Mouse (Mus musculus) liver, embryonic 15.5 days (tissue): ENCODE data around the gene Myh15. TPM values are rescaled to one million over a fixed set of nuclear protein-coding genes. Genes with fewer than 3 reads are reported as not detected.

Experiments
- polyA plus RNA-seq: library from polyadenylated mRNA; unstranded; fragments of >200 nt; fragmentation: Nextera tagmentation; extraction: Ambion mirVana; gene quantifications from 2 replicates; pipeline ENCODE4 v1.2.1, GENCODE M21; 2015

Gene Myh15
- polyA plus RNA-seq, 1 experiment from 2014 or later = not detected

Other genes starting within 250 kb of the Myh15 start
- gene Retnlb, start 240.6 kb upstream of the Myh15 start, polyA plus RNA-seq = not detected in 2 replicates
- gene Retnla, start 214.9 kb upstream of the Myh15 start, polyA plus RNA-seq = not detected in 2 replicates
- gene Retnlg, start 184.9 kb upstream of the Myh15 start, polyA plus RNA-seq = 12.3 and 17.4 TPM in 2 replicates
- gene Dzip3, start 63.3 kb upstream of the Myh15 start, polyA plus RNA-seq = 4.4 and 4.9 TPM in 2 replicates
- gene Cip2a, start 63.3 kb upstream of the Myh15 start, polyA plus RNA-seq = 16.4 and 17.5 TPM in 2 replicates